Mouse (Mus musculus): Measurements from ENCODE around the gene Mrpl47. TPM values are rescaled to one million over a fixed set of nuclear protein-coding genes. Genes with fewer than 3 reads are reported as not detected.

Mrpl47 gene
- total and polyA plus RNA-seq, 3 experiments = 32.5 to 56.2 (median 48.8) TPM

GRCm38 (mm10) chr3:32745001-32745400 lies 7.6 kb upstream of the Mrpl47 start:
- Histone ChIP-seq H3K4me3 (replicated peaks in 1 of 3; ENCODE audit: low read depth in 2 of 3, low read length in 2 of 3, poor library complexity in 1 of 3) (no peak overlapping the region), H3K27me3 (replicated peaks) (no peaks in the 10 kb centered on the region), H3K79me2 (replicated peaks; ENCODE audit: control insufficient read depth, extremely low read depth, insufficient read depth, poor library complexity, severe bottlenecking) (peaks cover 6% of the 10 kb centered on the region; the same call in 1 of the 2 replicates), H3K9me3 (replicated peaks; ENCODE audit: low read length) (no peaks in the 10 kb centered on the region), H3K4me2 (ENCODE audit: insufficient read depth, low read depth, poor library complexity, severe bottlenecking) (no peak overlapping the region), H3K27ac (ENCODE audit: insufficient read depth, low read depth) (no peak overlapping the region), H3K4me1 (ENCODE audit: control insufficient read depth in 1 of 2, insufficient read depth in 2 of 2) (no peaks in the 10 kb centered on the region), H3K36me3 (replicated peaks in 1 of 2; ENCODE audit: control insufficient read depth in 1 of 2, insufficient read depth in 1 of 2, low read length in 1 of 2) (peaks cover 38 to 91% of the 10 kb centered on the region in 2 experiments), H3K9ac (ENCODE audit: insufficient read depth, low read depth) (no peak overlapping the region)
- dilution Hi-C loops (cut with MboI; ENCODE audit: extremely low pct_ligation_motif_present, extremely low pct_unique_long_range_greater_than_20kb, low sequenced_read_pairs) = no loop called here
- DNase-seq (ENCODE audit: extremely low read depth) = no peak
- TF ChIP-seq MAFK (IDR thresholded peaks at IDR 0.05; ENCODE audit: insufficient replicate concordance, low read length) (no peak), TCF12 (IDR thresholded peaks at IDR 0.05; ENCODE audit: low read depth, low read length) (no peak), POLR2A (IDR thresholded peaks at IDR 0.05; ENCODE audit: low read depth, low read length) (no peak), MAX (IDR thresholded peaks at IDR 0.05; ENCODE audit: low read length) (no peak), ZNF384 (IDR thresholded peaks at IDR 0.05; ENCODE audit: low read depth, low read length) (no peak), UBTF (IDR thresholded peaks at IDR 0.05; ENCODE audit: low read depth, low read length) (no peak), NELFE (IDR thresholded peaks at IDR 0.05; ENCODE audit: low read depth, low read length) (no peak), E2F4 (IDR thresholded peaks at IDR 0.05; ENCODE audit: insufficient replicate concordance, low read depth, low read length) (no peak), RAD21 (IDR thresholded peaks at IDR 0.05; ENCODE audit: low read depth, low read length) (no peak), ZMIZ1 (IDR thresholded peaks at IDR 0.05; ENCODE audit: low read depth, low read length) (no peak), HCFC1 (IDR thresholded peaks at IDR 0.05; ENCODE audit: low read depth, low read length) (no peak), ETS1 (conservative IDR thresholded peaks at IDR 0.05; ENCODE audit: low read depth, low read length) (no peak), NRF1 (IDR thresholded peaks at IDR 0.05; ENCODE audit: low read depth, low read length) (no peak), CTCF (conservative IDR thresholded peaks at IDR 0.05 in 1 of 2, IDR thresholded peaks at IDR 0.05 in 1 of 2; ENCODE audit: low read depth in 2 of 2, low read length in 2 of 2) (no peak), RCOR1 (conservative IDR thresholded peaks at IDR 0.05; ENCODE audit: low read depth, low read length) (no peak), ELF1 (IDR thresholded peaks at IDR 0.05; ENCODE audit: low read depth, low read length) (no peak), MAZ (IDR thresholded peaks at IDR 0.05; ENCODE audit: low read depth, low read length) (no peak), JUN (IDR thresholded peaks at IDR 0.05; ENCODE audit: insufficient read depth, low read depth, low read length) (no peak), PAX5 (IDR thresholded peaks at IDR 0.05; ENCODE audit: low read length) (no peak)
- in situ Hi-C loops (cut with MboI; ENCODE audit: low pct_ligation_motif_present, low pct_unique_long_range_greater_than_20kb, low sequenced_read_pairs) = no loop called here

GRCm38 (mm10) chr3:32742276-32742780 lies 4.9 kb upstream of the Mrpl47 start:
- H3K79me2 ChIP-seq (replicated peaks; ENCODE audit: control insufficient read depth, extremely low read depth, insufficient read depth, poor library complexity, severe bottlenecking) = peaks cover 19% of the 10 kb centered on the region
- H3K9me3 ChIP-seq (replicated peaks; ENCODE audit: low read length) = no peaks in the 10 kb centered on the region
- no peak overlapping the region for H3K9ac ChIP-seq (ENCODE audit: insufficient read depth, low read depth)
- TF ChIP-seq RCOR1 (conservative IDR thresholded peaks at IDR 0.05; ENCODE audit: low read depth, low read length) (no peak), CTCF (conservative IDR thresholded peaks at IDR 0.05 in 1 of 2, IDR thresholded peaks at IDR 0.05 in 1 of 2; ENCODE audit: low read depth in 2 of 2, low read length in 2 of 2) (no peak), ZMIZ1 (IDR thresholded peaks at IDR 0.05; ENCODE audit: low read depth, low read length) (no peak), RAD21 (IDR thresholded peaks at IDR 0.05; ENCODE audit: low read depth, low read length) (no peak), KAT2A (IDR thresholded peaks at IDR 0.05; ENCODE audit: insufficient replicate concordance, low read length) (no peak), POLR2AphosphoS2 (IDR thresholded peaks at IDR 0.05; ENCODE audit: low read depth, low read length) (no peak), ZNF384 (IDR thresholded peaks at IDR 0.05; ENCODE audit: low read depth, low read length) (no peak), ELF1 (IDR thresholded peaks at IDR 0.05; ENCODE audit: low read depth, low read length) (no peak), POLR2A (IDR thresholded peaks at IDR 0.05; ENCODE audit: low read depth, low read length) (no peak), USF1 (IDR thresholded peaks at IDR 0.05; ENCODE audit: low read depth, low read length) (no peak)
- DNase-seq (ENCODE audit: extremely low read depth) = no peak
- no peak overlapping the region for H3K27ac ChIP-seq (ENCODE audit: insufficient read depth, low read depth)
- dilution Hi-C loops (cut with MboI; ENCODE audit: extremely low pct_ligation_motif_present, extremely low pct_unique_long_range_greater_than_20kb, low sequenced_read_pairs) (no loop called here), in situ Hi-C loops (cut with MboI; ENCODE audit: low pct_ligation_motif_present, low pct_unique_long_range_greater_than_20kb, low sequenced_read_pairs) (no loop called here)
- H3K27me3 ChIP-seq (replicated peaks) = no peaks in the 10 kb centered on the region
- peaks cover 0 to 17% of the 10 kb centered on the region in 2 experiments; a peak in 3 of 4 replicates for H3K4me1 ChIP-seq (ENCODE audit: control insufficient read depth in 1 of 2, insufficient read depth in 2 of 2)
- H3K4me3 ChIP-seq (replicated peaks in 1 of 3; ENCODE audit: low read depth in 2 of 3, low read length in 2 of 3, poor library complexity in 1 of 3) = no peak overlapping the region
- H3K36me3 ChIP-seq (replicated peaks in 1 of 2; ENCODE audit: control insufficient read depth in 1 of 2, insufficient read depth in 1 of 2, low read length in 1 of 2) = peaks cover 23 to 83% of the 10 kb centered on the region in 2 experiments
- H3K4me2 ChIP-seq (ENCODE audit: insufficient read depth, low read depth, poor library complexity, severe bottlenecking) = no peak overlapping the region

All from CH12.LX (cell line).